Mouse (Mus musculus) liver, embryonic 11.5 days (tissue): ENCODE measurements around the gene Zfp110. TPM values are rescaled to one million over a fixed set of nuclear protein-coding genes. Genes with fewer than 3 reads are reported as not detected.
"Not testable (repeated sequence)": the region's sequence is repeated elsewhere in the genome, so short reads cannot be mapped to it uniquely, and the experiment has no call there.

Experiments
- ATAC-seq: fragments of 200-750 bp; cut with Nextera tagmentation; replicated peaks from 2 replicates; pipeline ENCODE4 v1.8.0; 2017; ENCODE audit warnings: moderate number of reproducible peaks, mild to moderate bottlenecking, moderate TSS enrichment, moderate library complexity; ENCODE audit not compliant: low FRiP score
- DNase-seq: peaks from one replicate; pipeline ENCODE4 v3.0.0-alpha.2; 2017; ENCODE audit warnings: low spot score
- H3K27ac ChIP-seq: fragments of 300-500 bp; sonication (generic); 2 replicates; pipeline ENCODE4 v1.5.1; 2014; ENCODE audit warnings: mild to moderate bottlenecking, low read depth, low read length, control low read depth
- H3K27me3 ChIP-seq: fragments of 300-500 bp; sonication (generic); replicated peaks from 2 replicates; pipeline ENCODE4 v1.6.1; 2014; ENCODE audit warnings: low read length, mixed read lengths; ENCODE audit not compliant: control insufficient read depth, insufficient read depth
- H3K36me3 ChIP-seq: fragments of 300-500 bp; sonication (generic); 2 replicates; pipeline ENCODE4 v1.6.1; 2014; ENCODE audit warnings: mild to moderate bottlenecking, low read length, moderate library complexity, mixed read lengths; ENCODE audit not compliant: control insufficient read depth, insufficient read depth
- H3K4me1 ChIP-seq: fragments of 300-500 bp; sonication (generic); replicated peaks from 2 replicates; pipeline ENCODE4 v1.6.1; 2014; ENCODE audit warnings: low read length, mixed read lengths; ENCODE audit not compliant: control insufficient read depth, insufficient read depth
- H3K4me2 ChIP-seq: fragments of 300-500 bp; sonication (generic); 2 replicates; pipeline ENCODE4 v1.6.1; 2014; ENCODE audit warnings: mild to moderate bottlenecking, control low read depth, moderate library complexity
- H3K4me3 ChIP-seq: fragments of 300-500 bp; sonication (generic); 2 replicates; pipeline ENCODE4 v1.5.1; 2014; ENCODE audit warnings: low read depth, low read length, control low read depth
- H3K9ac ChIP-seq: fragments of 300-500 bp; sonication (generic); 2 replicates; pipeline ENCODE4 v1.6.1; 2014; ENCODE audit warnings: low read depth, low read length, control low read depth
- H3K9me3 ChIP-seq: fragments of 300-500 bp; sonication (generic); 2 replicates; pipeline ENCODE4 v1.6.1; 2016; ENCODE audit warnings: low read length, inconsistent platforms, mixed read lengths; ENCODE audit not compliant: control insufficient read depth
- WGBS: fragments of 180-500 bp; shearing (Covaris S2); extraction: QIAGEN DNeasy Blood & Tissue Kit; methylation state at CpG from one replicate; pipeline ENCODE4 v1.1.7; 2014; 5-methylcytosine and 5-hydroxymethylcytosine counted together
- polyA plus RNA-seq: library from polyadenylated mRNA; unstranded; fragments of >200 nt; fragmentation: Nextera tagmentation; extraction: Ambion mirVana; gene quantifications from 2 replicates; pipeline ENCODE4 v1.2.1, GENCODE M21; 2014

Zfp110 gene
- polyA plus RNA-seq: 27.5 and 27.9 TPM in 2 replicates

DNA sequence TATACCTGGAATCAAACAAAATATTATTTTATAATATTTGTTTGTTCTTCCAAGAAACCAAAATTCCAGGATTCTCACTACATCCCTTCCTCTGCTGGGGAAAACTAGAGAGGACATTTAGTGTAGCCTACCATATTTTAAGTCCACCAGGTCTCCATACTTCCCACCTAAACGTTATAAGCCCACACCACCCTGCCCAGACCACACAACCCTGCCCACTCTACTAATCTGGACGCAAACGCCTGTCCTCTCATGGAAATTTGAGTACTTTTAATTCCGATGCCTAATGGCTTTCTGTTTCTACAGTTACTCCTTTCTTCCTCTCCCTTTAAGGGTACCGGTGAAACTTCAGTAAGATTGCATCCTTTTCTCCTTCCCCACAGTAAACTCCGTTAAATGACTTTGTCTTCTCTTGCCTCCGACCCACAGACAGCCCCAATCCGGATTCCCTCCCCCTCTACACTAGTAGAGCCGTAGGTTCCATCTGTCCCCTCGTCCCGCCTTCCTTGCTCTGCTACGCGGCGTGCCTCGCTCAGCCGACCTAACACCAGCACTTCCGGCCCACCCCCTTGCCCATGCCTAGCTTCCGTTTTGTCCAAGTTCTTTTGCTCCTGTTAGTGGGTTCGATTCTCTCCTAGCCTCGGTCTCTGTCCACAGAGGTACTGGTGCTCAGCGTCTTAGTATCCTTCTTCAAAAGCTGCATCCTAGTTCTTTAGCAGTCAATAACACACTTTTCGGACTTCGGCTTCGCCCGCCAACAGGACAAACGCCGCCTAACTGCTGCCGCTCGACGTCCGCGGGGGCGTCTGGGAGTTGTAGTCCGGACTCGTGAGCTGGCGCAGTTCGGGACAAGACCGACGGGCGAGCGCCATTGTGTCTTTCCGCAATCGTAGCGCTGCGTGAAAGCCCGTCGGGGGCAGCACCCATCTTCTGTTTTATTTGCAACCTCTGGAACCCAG is at the start of gene Zfp110:
Zfp110 (plus strand) TSS at position 600 of the 959 bp plus-strand sequence.
- ATAC-seq: peak; percentile 98
- 3% methylated on average over 47 of the region's 47 CpGs for whole genome bisulfite sequencing

DNA sequence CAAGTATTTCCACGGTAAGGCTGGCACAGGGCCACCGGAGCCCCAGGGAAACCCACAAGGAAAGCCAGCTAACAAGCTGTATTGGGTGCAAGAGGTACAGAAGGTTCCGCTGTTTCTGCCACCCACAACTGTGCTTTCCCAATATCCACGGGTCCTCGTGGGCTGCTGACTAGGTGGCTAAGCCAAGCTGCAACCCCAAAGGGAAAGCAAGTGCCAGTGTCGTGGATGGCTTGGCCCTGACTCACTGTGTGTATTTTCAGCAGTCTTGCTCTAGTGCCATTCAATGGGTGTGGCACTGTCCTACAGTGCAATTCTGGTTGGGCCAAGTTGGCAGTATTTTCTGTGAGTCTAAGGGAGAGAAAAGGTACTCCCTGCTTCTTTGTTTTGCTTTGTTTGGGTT is 47.2 kb upstream of the Zfp110 start:
- no peak overlapping the region for H3K27ac ChIP-seq
- H3K9me3 ChIP-seq: no peaks in the 10 kb centered on the region
- H3K4me2 ChIP-seq: no peak overlapping the region
- H3K9ac ChIP-seq: no peak overlapping the region
- 66% methylated on average over 6 of the region's 6 CpGs for WGBS
- no peaks in the 10 kb centered on the region for H3K36me3 ChIP-seq
- ATAC-seq: no peak
- no peaks in the 10 kb centered on the region for H3K4me1 ChIP-seq
- H3K27me3 ChIP-seq: no peaks in the 10 kb centered on the region
- no peak for DNase-seq
- H3K4me3 ChIP-seq: no peak overlapping the region

More for the DNA sequence above, at the start of gene Zfp110:
- Histone ChIP-seq H3K36me3 (peaks cover 31% of the 10 kb centered on the region), H3K9ac (peak within 1 kb of the TSS; percentile 73), H3K4me2 (peak within 1 kb of the TSS; percentile 79), H3K27me3 (no peaks in the 10 kb centered on the region), H3K27ac (peak within 1 kb of the TSS; percentile 25), H3K4me3 (peak within 1 kb of the TSS; percentile 76), H3K9me3 (peaks cover 12% of the 10 kb centered on the region), H3K4me1 (no peaks in the 10 kb centered on the region)
- peak; percentile 91 for DNase-seq

DNA sequence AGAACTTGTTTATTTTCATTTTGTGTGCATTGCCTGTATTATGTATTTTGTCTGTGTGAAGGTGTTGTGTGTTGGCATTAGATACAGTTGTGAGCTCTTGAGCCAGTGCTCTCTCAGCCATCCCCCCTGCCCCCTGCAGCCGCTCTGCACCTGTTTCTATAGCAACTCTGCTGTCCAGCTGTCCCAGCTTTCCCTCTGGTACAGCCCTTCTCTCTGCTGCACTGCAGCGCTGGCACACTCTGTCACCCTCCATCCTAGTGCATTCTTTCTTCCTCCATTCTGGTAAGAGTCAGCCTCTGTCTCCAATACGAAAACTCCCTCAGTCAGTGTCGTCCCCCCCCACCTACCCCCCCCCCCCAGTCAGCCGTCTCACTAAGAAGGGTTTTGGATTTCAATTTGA is 46.5 kb upstream of the Zfp110 start:
- no peak overlapping the region for H3K27ac ChIP-seq
- H3K4me1 ChIP-seq: no peaks in the 10 kb centered on the region
- H3K9ac ChIP-seq: no peak overlapping the region
- H3K9me3 ChIP-seq: no peaks in the 10 kb centered on the region
- DNase-seq: no peak
- no peaks in the 10 kb centered on the region for H3K27me3 ChIP-seq
- ATAC-seq: no peak
- no peaks in the 10 kb centered on the region for H3K36me3 ChIP-seq
- WGBS: 34% methylated on average over 5 of the region's 5 CpGs
- no peak overlapping the region for H3K4me3 ChIP-seq
- no peak overlapping the region for H3K4me2 ChIP-seq

DNA sequence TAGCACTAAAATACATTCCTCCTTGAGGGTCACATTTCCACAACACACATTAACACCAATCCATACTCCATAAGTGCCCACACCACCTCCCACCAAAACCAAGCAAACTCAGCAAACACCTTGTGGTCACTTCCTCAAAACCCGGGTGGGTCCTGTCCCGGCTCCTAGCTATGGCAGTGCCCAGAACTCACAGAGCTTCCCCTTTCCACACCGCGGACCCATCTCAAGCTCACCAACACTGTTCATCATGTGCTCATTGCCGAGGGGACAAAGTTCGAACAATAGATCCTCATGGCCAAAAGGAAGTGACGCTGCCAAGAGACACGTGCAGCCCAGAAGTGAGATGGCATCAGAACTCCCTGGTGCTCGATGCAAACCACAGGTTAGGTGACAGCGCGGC is 41.9 kb upstream of the Zfp110 start:
- 69% methylated on average over 11 of the region's 11 CpGs for WGBS
- not testable (repeated sequence) for H3K27me3 ChIP-seq, H3K4me3 ChIP-seq, DNase-seq, H3K9ac ChIP-seq, H3K36me3 ChIP-seq, H3K4me2 ChIP-seq, H3K4me1 ChIP-seq, H3K27ac ChIP-seq, ATAC-seq, H3K9me3 ChIP-seq

DNA sequence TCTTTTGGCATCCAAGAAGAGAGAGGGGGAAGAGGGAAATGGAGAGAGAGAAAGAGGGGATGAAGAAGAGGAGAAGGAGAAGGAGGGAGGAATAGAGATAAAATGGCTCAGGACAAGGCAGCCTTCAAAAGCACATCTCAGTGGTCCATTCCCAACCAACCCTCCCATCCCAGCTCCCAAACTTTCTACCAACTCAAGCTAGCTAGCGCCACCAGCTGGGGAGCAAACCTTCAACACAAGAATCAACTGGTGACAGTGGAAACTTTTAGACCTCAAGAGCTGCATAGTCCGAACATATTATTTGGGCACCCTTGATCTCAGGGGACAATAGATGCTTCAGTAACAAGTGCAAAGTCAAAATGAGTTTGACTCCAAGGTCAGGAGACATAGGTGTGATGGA is 36.6 kb upstream of the Zfp110 start:
- ATAC-seq (no peak), DNase-seq (no peak)
- H3K27ac ChIP-seq: no peak overlapping the region
- H3K9ac ChIP-seq: no peak overlapping the region
- WGBS: 69% methylated on average over 2 of the region's 2 CpGs
- H3K4me3 ChIP-seq: no peak overlapping the region
- no peaks in the 10 kb centered on the region for H3K27me3 ChIP-seq
- H3K36me3 ChIP-seq: no peaks in the 10 kb centered on the region
- H3K4me2 ChIP-seq: no peak overlapping the region
- no peaks in the 10 kb centered on the region; the same call in 1 of the 2 replicates for H3K4me1 ChIP-seq
- peaks cover 7% of the 10 kb centered on the region for H3K9me3 ChIP-seq

DNA sequence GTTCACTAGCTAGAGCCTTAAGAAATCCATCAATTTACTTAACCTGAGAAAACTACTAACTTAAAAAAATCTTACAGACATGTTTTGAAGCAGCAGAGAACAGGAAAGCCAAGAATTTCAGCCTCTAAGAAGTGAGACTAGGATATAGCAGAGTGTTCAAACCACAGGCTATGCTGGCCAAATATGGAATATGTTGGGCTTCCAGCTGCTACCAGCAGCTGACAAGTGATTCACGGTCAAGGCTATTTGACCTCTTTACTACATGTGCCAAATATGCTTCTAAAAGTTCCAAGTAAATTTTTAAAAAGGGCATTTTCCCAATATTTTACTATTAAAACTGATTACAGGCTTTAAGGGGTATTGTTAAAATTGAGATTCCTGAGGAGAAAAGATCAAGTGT is 35.0 kb upstream of the Zfp110 start:
- ATAC-seq: no peak
- H3K9ac ChIP-seq: no peak overlapping the region
- no peaks in the 10 kb centered on the region for H3K36me3 ChIP-seq
- no peak overlapping the region for H3K4me2 ChIP-seq
- whole genome bisulfite sequencing: 94% methylated on average over 1 of the region's 1 CpGs
- H3K9me3 ChIP-seq: peaks cover 7% of the 10 kb centered on the region
- H3K27me3 ChIP-seq: no peaks in the 10 kb centered on the region
- peaks cover 3% of the 10 kb centered on the region; the same call in 1 of the 2 replicates for H3K4me1 ChIP-seq
- no peak overlapping the region for H3K27ac ChIP-seq
- no peak for DNase-seq
- no peak overlapping the region for H3K4me3 ChIP-seq

DNA sequence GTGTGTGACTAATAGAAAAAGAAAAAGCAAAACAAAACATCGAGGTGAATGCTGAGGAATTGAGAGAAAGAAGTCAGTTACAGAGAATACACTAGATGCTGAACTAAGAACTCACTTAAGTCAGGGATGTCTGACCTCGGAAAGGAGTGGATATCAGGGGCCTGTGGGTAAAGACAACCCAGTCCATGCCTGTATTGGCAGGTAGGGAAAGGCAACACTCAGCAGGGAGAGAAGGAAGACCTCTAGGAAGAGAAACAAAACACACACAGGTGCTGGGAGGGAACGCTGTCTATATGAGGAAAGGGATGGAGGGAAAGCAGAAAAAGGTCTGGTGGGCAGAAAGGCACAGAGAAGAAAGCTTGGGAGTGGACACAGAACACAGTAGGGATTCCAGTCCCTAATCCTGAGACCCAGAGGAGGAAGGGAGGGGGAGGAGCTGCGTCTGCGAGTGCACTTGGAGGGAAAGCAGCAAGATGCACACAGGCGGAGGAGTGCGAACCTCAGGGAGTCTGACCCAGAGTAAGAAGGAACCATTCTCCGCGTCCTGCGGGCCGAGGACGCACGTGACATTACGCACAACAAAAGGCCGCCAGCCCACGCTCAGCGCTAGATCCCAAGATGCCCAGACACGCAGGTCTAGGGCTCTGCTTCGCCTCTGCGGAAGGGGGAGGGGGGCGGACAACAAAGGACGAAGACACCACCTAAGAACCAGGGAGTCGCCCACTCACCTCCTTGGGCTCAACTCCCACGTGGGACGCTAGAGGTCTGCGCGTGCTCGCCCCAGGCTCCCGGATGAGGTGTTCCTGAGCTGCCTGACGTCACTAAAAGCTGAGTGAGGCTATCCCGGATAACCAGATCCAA is 31.5 kb upstream of the Zfp110 start, which contains the start of gene Zscan18:
Zscan18 (minus strand) TSS at position 770 of the 861 bp plus-strand sequence.
- peaks cover 5% of the 10 kb centered on the region for H3K36me3 ChIP-seq
- peak within 1 kb of the TSS; percentile 86 for H3K4me2 ChIP-seq
- 7% methylated on average over 31 of the region's 31 CpGs for WGBS
- H3K4me1 ChIP-seq: peaks cover 3% of the 10 kb centered on the region; the same call in 1 of the 2 replicates
- ATAC-seq: peak; percentile 90
- DNase-seq: peak; percentile 76
- H3K9me3 ChIP-seq: peaks cover 2% of the 10 kb centered on the region
- H3K9ac ChIP-seq: peak within 1 kb of the TSS; percentile 62
- H3K27me3 ChIP-seq: no peaks in the 10 kb centered on the region
- no peak within 1 kb of the TSS for H3K27ac ChIP-seq
- H3K4me3 ChIP-seq: peak within 1 kb of the TSS; percentile 51

DNA sequence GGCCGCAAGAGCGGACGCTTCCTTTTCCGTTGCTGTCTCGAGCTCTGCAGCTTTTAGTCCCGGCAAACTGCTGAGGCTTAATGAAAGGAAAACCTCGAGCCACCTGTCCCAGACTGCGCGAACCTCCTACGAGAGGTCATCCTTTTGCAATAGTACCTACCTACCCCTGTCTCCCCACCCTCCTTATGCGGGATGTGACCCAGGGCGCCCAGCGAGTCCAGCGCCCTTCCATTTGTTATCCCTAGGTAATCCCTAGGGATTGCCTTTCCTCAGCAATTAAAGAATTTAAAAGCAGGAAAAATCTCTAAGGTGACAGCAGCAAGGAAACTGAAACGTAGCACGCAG is 30.9 kb upstream of the Zfp110 start:
- ATAC-seq: peak; percentile 80

More for the DNA sequence above, 30.9 kb upstream of the Zfp110 start:
- peaks cover 5% of the 10 kb centered on the region for H3K9me3 ChIP-seq
- peak overlapping the region; percentile 62 for H3K9ac ChIP-seq
- H3K27ac ChIP-seq: no peak overlapping the region
- H3K4me1 ChIP-seq: peaks cover 3% of the 10 kb centered on the region; the same call in 1 of the 2 replicates
- peaks cover 11% of the 10 kb centered on the region for H3K36me3 ChIP-seq
- DNase-seq: no peak
- under 1% methylated on average over 16 of the region's 16 CpGs for WGBS
- peak overlapping the region; percentile 86 for H3K4me2 ChIP-seq
- peak overlapping the region; percentile 51 for H3K4me3 ChIP-seq
- no peaks in the 10 kb centered on the region for H3K27me3 ChIP-seq
